Mouse (Mus musculus) spleen, adult 2 months (tissue): ENCODE results near the gene Wwox.

Experiments
- CTCF ChIP-seq: fragments of 200-500 bp; IDR thresholded peaks from 2 replicates; pipeline ENCODE4 v1.5.1; 2011; ENCODE audit warnings: mild to moderate bottlenecking, inconsistent platforms; ENCODE audit not compliant: insufficient read depth, insufficient read length, insufficient replicate concordance; ENCODE audit errors: extremely low read depth
- POLR2A ChIP-seq: fragments of 200-500 bp; IDR thresholded peaks from 2 replicates; pipeline ENCODE4 v1.6.1; 2011; ENCODE audit warnings: low read depth, low read length, inconsistent platforms

GRCm38 (mm10) chr8:115296760-115297159 lies 857.3 kb downstream of the Wwox start:
- TF ChIP-seq CTCF = no peak
- TF ChIP-seq POLR2A = no peak
